Mouse (Mus musculus) liver, postnatal 0 days (tissue): ENCODE data around the gene Olfr9. TPM values are rescaled to one million over a fixed set of nuclear protein-coding genes. Genes with fewer than 3 reads are reported as not detected.
"Not testable (repeated sequence)": the region's sequence is repeated elsewhere in the genome, so short reads cannot be mapped to it uniquely, and the experiment has no call there.

Experiments
- ATAC-seq: fragments of 200-750 bp; cut with Nextera tagmentation; 2 replicates; pipeline ENCODE4 v1.8.0; 2017; ENCODE audit warnings: mild to moderate bottlenecking, moderate library complexity
- DNase-seq: peaks from one replicate; pipeline ENCODE4 v3.0.0-alpha.2; 2016
- H3K27ac ChIP-seq: fragments of 300-500 bp; sonication (generic); 2 replicates; pipeline ENCODE4 v1.5.1; 2014; ENCODE audit warnings: antibody characterized with exemption, moderate library complexity, mild to moderate bottlenecking, low read depth
- H3K27me3 ChIP-seq: fragments of 300-500 bp; sonication (generic); 2 replicates; pipeline ENCODE4 v1.6.1; 2014; ENCODE audit warnings: low read length, control low read depth, mixed read lengths; ENCODE audit not compliant: insufficient read depth
- H3K36me3 ChIP-seq: fragments of 300-500 bp; sonication (generic); replicated peaks from 2 replicates; pipeline ENCODE4 v1.6.1; 2014; ENCODE audit warnings: mild to moderate bottlenecking, control low read depth, low read length, moderate library complexity, mixed read lengths; ENCODE audit not compliant: insufficient read depth
- H3K4me1 ChIP-seq: fragments of 300-500 bp; sonication (generic); 2 replicates; pipeline ENCODE4 v1.6.1; 2014; ENCODE audit warnings: antibody characterized with exemption, mild to moderate bottlenecking, control low read depth; ENCODE audit not compliant: insufficient read depth
- H3K4me2 ChIP-seq: fragments of 300-500 bp; sonication (generic); 2 replicates; pipeline ENCODE4 v1.6.1; 2014; ENCODE audit warnings: low read depth, mild to moderate bottlenecking, low read length, moderate library complexity, mixed read lengths
- H3K4me3 ChIP-seq: fragments of 300-500 bp; sonication (generic); 2 replicates; pipeline ENCODE4 v1.5.1; 2014; ENCODE audit warnings: low read depth, low read length
- H3K9ac ChIP-seq: fragments of 300-500 bp; sonication (generic); replicated peaks from 2 replicates; pipeline ENCODE4 v1.6.1; 2014; ENCODE audit warnings: mild to moderate bottlenecking, moderate library complexity
- H3K9me3 ChIP-seq: fragments of 300-500 bp; sonication (generic); 2 replicates; pipeline ENCODE4 v1.6.1; 2016; ENCODE audit warnings: mild to moderate bottlenecking, control low read depth, low read length, mixed read lengths
- CTCF ChIP-seq: sonication (generic); IDR thresholded peaks from 2 replicates; pipeline ENCODE4 v1.5.1; 2016; ENCODE audit warnings: antibody characterized with exemption, low read depth
- EP300 ChIP-seq: IDR thresholded peaks from 2 replicates; pipeline ENCODE4 v1.6.1; 2016; ENCODE audit warnings: antibody characterized with exemption, low read depth, mild to moderate bottlenecking
- WGBS: fragments of 180-500 bp; shearing (Covaris S2); extraction: QIAGEN DNeasy Blood & Tissue Kit; methylation state at CpG from one replicate; pipeline ENCODE4 v1.1.7; 2014; ENCODE audit not compliant: insufficient replicate concordance; 5-methylcytosine and 5-hydroxymethylcytosine counted together
- polyA plus RNA-seq: library from polyadenylated mRNA; unstranded; fragments of >200 nt; fragmentation: Nextera tagmentation; extraction: Ambion mirVana; gene quantifications from 2 replicates; pipeline ENCODE4 v1.2.1, GENCODE M21; 2015

Olfr9 gene
- polyA plus RNA-seq, 1 experiment from 2014 or later: not detected

GRCm38 (mm10) chr10:128995796-128996195, 6.6 kb downstream of the Olfr9 start:
- H3K36me3 ChIP-seq: no peaks in the 10 kb centered on the region

GRCm38 (mm10) chr10:128996523-128997040, 7.4 kb downstream of the Olfr9 start:
- no peaks in the 10 kb centered on the region for H3K36me3 ChIP-seq
- H3K27ac ChIP-seq: no peak overlapping the region
- DNase-seq: no peak
- TF ChIP-seq CTCF (no peak), EP300 (no peak)
- H3K4me1 ChIP-seq: no peaks in the 10 kb centered on the region
- ATAC-seq: no peak
- no peak overlapping the region for H3K4me2 ChIP-seq
- H3K9me3 ChIP-seq: no peaks in the 10 kb centered on the region
- no peaks in the 10 kb centered on the region for H3K27me3 ChIP-seq
- H3K9ac ChIP-seq: no peak overlapping the region
- no peak overlapping the region for H3K4me3 ChIP-seq
- 65% methylated on average over 4 of the region's 4 CpGs for WGBS

More at GRCm38 (mm10) chr10:128995796-128996195, 6.6 kb downstream of the Olfr9 start:
- no peak overlapping the region for H3K4me3 ChIP-seq
- no peak overlapping the region for H3K9ac ChIP-seq
- no peaks in the 10 kb centered on the region for H3K4me1 ChIP-seq
- no peak for TF ChIP-seq EP300
- no peak for TF ChIP-seq CTCF
- DNase-seq (no peak), ATAC-seq (no peak)
- no peaks in the 10 kb centered on the region for H3K27me3 ChIP-seq
- H3K9me3 ChIP-seq: no peaks in the 10 kb centered on the region
- H3K4me2 ChIP-seq: no peak overlapping the region
- WGBS: 84% methylated on average over 1 of the region's 1 CpGs
- no peak overlapping the region for H3K27ac ChIP-seq

GRCm38 (mm10) chr10:129004032-129004920, 15.0 kb downstream of the Olfr9 start:
- Histone ChIP-seq H3K9me3 (no peaks in the 10 kb centered on the region), H3K27ac (no peak overlapping the region), H3K4me2 (no peak overlapping the region), H3K9ac (no peak overlapping the region), H3K27me3 (no peaks in the 10 kb centered on the region), H3K4me3 (no peak overlapping the region), H3K4me1 (no peaks in the 10 kb centered on the region), H3K36me3 (no peaks in the 10 kb centered on the region)
- peak; percentile 88 for ATAC-seq
- TF ChIP-seq EP300 (no peak), CTCF (no peak)
- 72% methylated on average over 14 of the region's 14 CpGs for WGBS
- no peak for DNase-seq

GRCm38 (mm10) chr10:129010288-129010841, 21.1 kb downstream of the Olfr9 start, which contains the start of gene Olfr763:
Gene Olfr763, plus strand, starts transcription at chr10:129010791.
- Histone ChIP-seq H3K4me3 (no peak within 1 kb of the TSS), H3K36me3 (no peaks in the 10 kb centered on the region), H3K9me3 (no peaks in the 10 kb centered on the region), H3K27ac (no peak within 1 kb of the TSS), H3K4me1 (no peaks in the 10 kb centered on the region), H3K9ac (no peak within 1 kb of the TSS), H3K4me2 (no peak within 1 kb of the TSS), H3K27me3 (no peaks in the 10 kb centered on the region)
- TF ChIP-seq CTCF (no peak), EP300 (no peak)
- DNase-seq (no peak), ATAC-seq (no peak)
- 57% methylated on average over 2 of the region's 2 CpGs for WGBS

GRCm38 (mm10) chr10:129011511-129011910, 22.3 kb downstream of the Olfr9 start:
- DNase-seq, H3K9ac ChIP-seq, H3K36me3 ChIP-seq, H3K27ac ChIP-seq, H3K9me3 ChIP-seq, ATAC-seq, H3K4me1 ChIP-seq, H3K27me3 ChIP-seq, H3K4me3 ChIP-seq, H3K4me2 ChIP-seq: not testable (repeated sequence)
- WGBS: 48% methylated on average over 2 of the region's 5 CpGs

GRCm38 (mm10) chr10:129014477-129014876, 25.2 kb downstream of the Olfr9 start:
- H3K9ac ChIP-seq: no peak overlapping the region
- H3K36me3 ChIP-seq: no peaks in the 10 kb centered on the region
- H3K9me3 ChIP-seq: no peaks in the 10 kb centered on the region
- DNase-seq: peak; percentile 11
- TF ChIP-seq CTCF: no peak
- no peak for TF ChIP-seq EP300
- H3K4me3 ChIP-seq: no peak overlapping the region
- H3K27me3 ChIP-seq: no peaks in the 10 kb centered on the region
- no peak for ATAC-seq
- H3K4me1 ChIP-seq: no peaks in the 10 kb centered on the region
- no peak overlapping the region for H3K27ac ChIP-seq
- H3K4me2 ChIP-seq: no peak overlapping the region
